Mouse (Mus musculus) limb, embryonic 11.5 days (tissue): ENCODE measurements at regions not wholly inside any gene's neighbourhood (a gene's known extent, or its start where the extent isn't known, plus 50 kb on each side); places are given as distances from the start of the nearest gene placed in this dataset.

Source experiments
- ATAC-seq: fragments of 200-750 bp; cut with Nextera tagmentation; 2 replicates; pipeline ENCODE4 v1.8.0; 2017; ENCODE audit warnings: low read depth; ENCODE audit not compliant: insufficient number of reproducible peaks, low FRiP score, low TSS enrichment
- DNase-seq: peaks from one replicate; pipeline ENCODE4 v3.0.0-alpha.2; 2015; ENCODE audit warnings: low spot score
- H3K27ac ChIP-seq: fragments of 300-500 bp; sonication (generic); replicated peaks from 2 replicates; pipeline ENCODE4 v1.5.1; 2014; ENCODE audit warnings: low read depth, mild to moderate bottlenecking, low read length
- H3K27me3 ChIP-seq: fragments of 300-500 bp; sonication (generic); 2 replicates; pipeline ENCODE4 v1.6.1; 2014; ENCODE audit warnings: mild to moderate bottlenecking, low read length, mixed read lengths; ENCODE audit not compliant: control insufficient read depth, insufficient read depth
- H3K36me3 ChIP-seq: fragments of 300-500 bp; sonication (generic); 2 replicates; pipeline ENCODE4 v1.6.1; 2014; ENCODE audit warnings: mild to moderate bottlenecking, low read length, moderate library complexity, mixed read lengths; ENCODE audit not compliant: control insufficient read depth, insufficient read depth
- H3K4me1 ChIP-seq: fragments of 300-500 bp; sonication (generic); 2 replicates; pipeline ENCODE4 v1.6.1; 2014; ENCODE audit warnings: low read length, mixed read lengths; ENCODE audit not compliant: control insufficient read depth, insufficient read depth
- H3K4me2 ChIP-seq: fragments of 300-500 bp; sonication (generic); 2 replicates; pipeline ENCODE4 v1.6.1; 2014; ENCODE audit warnings: low read depth, mild to moderate bottlenecking, moderate library complexity; ENCODE audit not compliant: severe bottlenecking
- H3K4me3 ChIP-seq: fragments of 300-500 bp; sonication (generic); 2 replicates; pipeline ENCODE4 v1.5.1; 2014; ENCODE audit warnings: low read depth, low read length
- H3K9ac ChIP-seq: fragments of 300-500 bp; sonication (generic); 2 replicates; pipeline ENCODE4 v1.6.1; 2014; ENCODE audit warnings: mild to moderate bottlenecking, low read length
- H3K9me3 ChIP-seq: fragments of 300-500 bp; sonication (generic); 2 replicates; pipeline ENCODE4 v1.6.1; 2016; ENCODE audit warnings: low read length; ENCODE audit not compliant: control insufficient read depth
- WGBS: fragments of 180-500 bp; shearing (Covaris S2); extraction: QIAGEN DNeasy Blood & Tissue Kit; methylation state at CpG from one replicate; pipeline ENCODE4 v1.1.7; 2014; 5-methylcytosine and 5-hydroxymethylcytosine counted together

DNA sequence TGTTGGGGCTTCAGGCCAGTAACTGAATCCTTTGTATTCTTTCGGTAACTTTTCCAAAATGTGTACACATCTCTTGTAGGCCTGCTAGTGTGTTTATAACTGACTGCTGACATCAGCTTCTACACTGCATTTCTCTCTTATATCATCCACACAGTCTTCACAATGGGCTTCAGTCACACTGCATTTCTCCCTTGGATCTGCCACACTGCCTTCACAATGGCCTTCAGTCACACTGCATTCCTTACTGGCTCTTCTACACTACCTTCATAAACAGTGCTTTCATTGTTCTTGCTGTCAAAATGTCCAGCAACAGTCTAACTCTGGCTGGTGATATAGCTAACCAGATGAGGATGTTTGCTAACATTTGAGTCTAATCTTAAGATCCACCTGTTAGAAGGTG is 308.5 kb downstream of the Lrriq3 start:
- no peaks in the 10 kb centered on the region for H3K9me3 ChIP-seq
- H3K36me3 ChIP-seq = no peaks in the 10 kb centered on the region
- H3K27me3 ChIP-seq = no peaks in the 10 kb centered on the region
- no peak for DNase-seq
- H3K4me1 ChIP-seq = no peaks in the 10 kb centered on the region
- H3K4me2 ChIP-seq = no peak overlapping the region
- WGBS = 87% methylated on average over 1 of the region's 1 CpGs
- no peak overlapping the region for H3K4me3 ChIP-seq
- no peak overlapping the region for H3K27ac ChIP-seq
- peak; percentile 31; the same call in 1 of the 2 replicates for ATAC-seq
- H3K9ac ChIP-seq = no peak overlapping the region

DNA sequence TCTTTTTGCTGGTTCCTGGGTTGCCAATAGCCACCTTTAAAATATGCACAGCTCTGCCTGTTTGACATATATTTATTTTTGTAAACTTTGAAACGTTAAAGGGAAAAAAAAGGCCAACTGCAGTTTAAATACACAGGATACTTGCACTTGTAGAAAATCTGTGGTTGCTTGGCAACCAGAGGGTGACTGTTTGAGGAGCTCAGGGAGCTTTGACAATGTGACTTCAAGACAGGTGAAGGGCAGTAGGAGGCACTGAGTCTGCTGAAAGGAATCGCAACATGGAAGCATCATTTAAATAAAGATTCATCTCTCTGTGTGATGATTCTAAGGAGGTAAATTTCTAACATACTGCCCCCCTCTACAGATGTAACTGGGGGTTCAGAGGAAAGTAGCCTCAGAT is 315.7 kb downstream of the Lrriq3 start:
- H3K4me2 ChIP-seq = no peak overlapping the region
- H3K9me3 ChIP-seq = no peaks in the 10 kb centered on the region
- no peaks in the 10 kb centered on the region for H3K4me1 ChIP-seq
- H3K27me3 ChIP-seq = no peaks in the 10 kb centered on the region
- no peak; the same call in 1 of the 2 replicates for ATAC-seq
- no peak for DNase-seq
- 57% methylated on average over 2 of the region's 2 CpGs for WGBS
- no peaks in the 10 kb centered on the region for H3K36me3 ChIP-seq
- H3K4me3 ChIP-seq = no peak overlapping the region
- H3K9ac ChIP-seq = no peak overlapping the region
- no peak overlapping the region for H3K27ac ChIP-seq

DNA sequence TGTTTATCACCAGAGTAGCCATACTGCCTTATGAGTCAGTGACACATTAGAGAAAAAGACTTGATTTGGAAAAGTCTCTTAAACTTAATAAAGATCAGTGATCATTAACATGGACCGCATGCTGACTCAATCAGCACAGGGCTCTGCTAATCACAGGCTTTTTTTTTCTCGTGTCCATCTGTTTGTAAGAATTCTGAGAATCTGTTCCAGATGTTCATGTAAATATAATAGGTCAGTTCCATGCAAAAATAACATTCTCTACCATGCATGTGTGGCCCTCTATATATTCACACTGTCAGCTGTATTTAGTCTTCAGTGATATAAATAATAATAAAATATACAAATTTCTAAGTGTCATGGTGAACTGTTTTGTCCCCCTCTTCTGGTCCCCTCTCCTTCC is 316.1 kb downstream of the Lrriq3 start:
- Histone ChIP-seq H3K9ac (no peak overlapping the region), H3K27ac (no peak overlapping the region), H3K9me3 (no peaks in the 10 kb centered on the region), H3K36me3 (no peaks in the 10 kb centered on the region), H3K27me3 (no peaks in the 10 kb centered on the region), H3K4me1 (no peaks in the 10 kb centered on the region), H3K4me3 (no peak overlapping the region), H3K4me2 (no peak overlapping the region)
- 19% methylated on average over 2 of the region's 2 CpGs for WGBS
- DNase-seq (no peak), ATAC-seq (peak; percentile 67; the same call in 1 of the 2 replicates)

DNA sequence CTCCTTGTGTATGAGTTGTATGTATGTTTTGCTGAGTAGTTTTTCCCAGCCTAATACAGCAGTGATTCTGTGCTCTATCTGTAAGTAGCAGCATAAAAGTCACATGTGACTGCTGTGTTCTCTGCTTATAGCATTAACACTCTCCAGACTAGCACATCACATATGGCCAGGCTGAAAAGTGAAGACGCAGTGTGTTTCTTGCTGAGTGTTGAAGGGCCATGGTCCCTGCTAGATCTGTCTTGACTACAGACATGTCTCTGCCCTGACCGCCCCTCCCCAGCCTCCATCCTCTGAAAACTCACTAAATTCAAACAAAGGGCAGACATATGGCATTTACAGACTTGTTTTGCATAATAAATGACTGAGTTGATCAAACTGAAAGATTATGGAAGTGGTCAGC is 316.6 kb downstream of the Lrriq3 start:
- no peaks in the 10 kb centered on the region for H3K36me3 ChIP-seq
- no peaks in the 10 kb centered on the region for H3K4me1 ChIP-seq
- DNase-seq = no peak
- no peak for ATAC-seq
- H3K4me3 ChIP-seq = no peak overlapping the region
- H3K9me3 ChIP-seq = no peaks in the 10 kb centered on the region
- WGBS = 53% methylated on average over 2 of the region's 2 CpGs
- H3K27me3 ChIP-seq = no peaks in the 10 kb centered on the region
- H3K27ac ChIP-seq = no peak overlapping the region
- H3K4me2 ChIP-seq = no peak overlapping the region
- no peak overlapping the region for H3K9ac ChIP-seq

DNA sequence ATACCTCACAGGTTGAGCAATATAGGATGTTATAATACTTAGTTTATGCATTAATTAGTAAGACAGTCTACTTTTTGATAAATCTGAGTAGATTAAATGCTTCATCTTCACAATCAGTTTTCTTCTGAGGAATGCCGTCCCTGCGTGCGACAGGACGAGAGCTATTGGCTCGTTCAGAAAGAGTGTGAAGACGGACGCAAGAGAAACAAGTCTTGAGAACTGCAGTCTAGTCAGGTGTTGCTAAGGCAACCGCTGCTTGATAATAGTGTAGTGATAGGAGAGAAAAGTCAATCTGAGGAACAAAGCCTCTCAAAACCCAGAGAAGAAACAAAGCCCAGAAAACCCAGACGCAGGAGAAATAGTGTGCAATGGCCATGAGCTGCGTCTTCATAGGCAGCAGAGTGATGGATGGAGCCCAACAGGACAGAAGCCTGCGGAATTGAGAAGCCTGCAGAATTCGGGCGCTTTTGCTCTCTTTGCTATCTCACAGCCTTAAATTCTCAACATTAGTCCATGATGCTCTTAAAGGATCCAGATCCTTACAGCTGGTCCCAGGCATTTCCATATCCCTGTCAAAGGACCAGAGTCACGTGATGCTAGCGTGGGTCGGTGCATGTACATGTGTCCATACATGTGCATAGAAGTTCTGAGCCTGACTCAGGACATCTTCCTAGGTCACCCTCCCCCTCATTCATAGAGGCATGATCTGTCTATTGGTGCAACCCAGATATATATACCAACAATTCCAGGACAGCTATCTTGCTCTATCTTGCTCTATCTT is 366.7 kb downstream of the Lrriq3 start:
- WGBS = 90% methylated on average over 16 of the region's 16 CpGs
- no peak overlapping the region for H3K27ac ChIP-seq
- DNase-seq (no peak), ATAC-seq (no peak)
- no peak overlapping the region for H3K4me3 ChIP-seq
- no peaks in the 10 kb centered on the region for H3K27me3 ChIP-seq
- H3K9ac ChIP-seq = no peak overlapping the region
- H3K4me2 ChIP-seq = no peak overlapping the region
- H3K9me3 ChIP-seq = no peaks in the 10 kb centered on the region
- no peaks in the 10 kb centered on the region for H3K36me3 ChIP-seq
- no peaks in the 10 kb centered on the region for H3K4me1 ChIP-seq

DNA sequence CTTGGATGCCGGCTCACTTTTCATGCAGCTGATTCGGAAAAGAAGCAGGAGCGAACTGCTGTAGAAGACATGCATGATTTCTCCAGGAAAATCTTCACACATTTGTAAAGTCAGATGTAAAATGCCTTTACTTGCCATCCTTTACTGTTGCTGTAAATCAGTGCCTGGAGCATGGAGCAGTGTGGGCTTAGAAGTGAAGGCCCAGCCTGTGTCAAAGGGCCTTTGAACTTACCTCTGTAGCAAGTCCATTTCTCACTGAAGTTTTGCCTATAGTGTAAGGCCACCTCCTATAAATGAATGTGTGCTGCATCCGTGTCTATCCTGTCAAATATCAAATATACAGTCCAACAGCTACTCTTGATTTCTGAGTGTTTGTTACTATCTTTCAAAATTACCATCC is 368.9 kb downstream of the Lrriq3 start:
- no peaks in the 10 kb centered on the region for H3K36me3 ChIP-seq
- no peak overlapping the region for H3K4me3 ChIP-seq
- H3K4me1 ChIP-seq = no peaks in the 10 kb centered on the region
- WGBS = 86% methylated on average over 4 of the region's 4 CpGs
- H3K4me2 ChIP-seq = no peak overlapping the region
- H3K27me3 ChIP-seq = no peaks in the 10 kb centered on the region
- H3K27ac ChIP-seq = no peak overlapping the region
- no peak for DNase-seq
- ATAC-seq = no peak
- no peaks in the 10 kb centered on the region for H3K9me3 ChIP-seq
- H3K9ac ChIP-seq = no peak overlapping the region

DNA sequence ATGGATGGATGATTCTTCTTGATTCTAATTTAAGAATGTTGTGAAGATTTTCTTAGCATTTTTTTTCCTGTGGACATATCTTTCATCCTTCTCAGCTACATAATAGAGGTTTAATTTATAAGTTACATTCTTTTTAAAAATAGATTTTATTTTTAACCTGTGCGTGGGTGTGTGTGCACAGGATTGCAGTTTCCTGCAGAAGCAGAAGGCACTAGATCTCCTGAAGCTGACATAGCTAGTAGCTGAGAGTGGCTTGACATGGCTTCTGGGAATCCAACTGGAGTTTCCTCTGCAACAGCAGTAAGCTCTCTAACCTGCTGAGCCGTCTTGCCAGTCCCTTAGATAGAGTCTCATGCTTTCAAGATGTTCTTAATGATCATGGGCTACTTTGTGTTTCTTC is 377.5 kb downstream of the Lrriq3 start:
- Histone ChIP-seq H3K9me3 (no peaks in the 10 kb centered on the region), H3K4me1 (no peaks in the 10 kb centered on the region), H3K9ac (no peak overlapping the region), H3K36me3 (no peaks in the 10 kb centered on the region), H3K4me3 (no peak overlapping the region), H3K4me2 (no peak overlapping the region), H3K27me3 (no peaks in the 10 kb centered on the region), H3K27ac (no peak overlapping the region)
- no peak for DNase-seq
- 75% methylated on average over 2 of the region's 2 CpGs for WGBS
- no peak for ATAC-seq

DNA sequence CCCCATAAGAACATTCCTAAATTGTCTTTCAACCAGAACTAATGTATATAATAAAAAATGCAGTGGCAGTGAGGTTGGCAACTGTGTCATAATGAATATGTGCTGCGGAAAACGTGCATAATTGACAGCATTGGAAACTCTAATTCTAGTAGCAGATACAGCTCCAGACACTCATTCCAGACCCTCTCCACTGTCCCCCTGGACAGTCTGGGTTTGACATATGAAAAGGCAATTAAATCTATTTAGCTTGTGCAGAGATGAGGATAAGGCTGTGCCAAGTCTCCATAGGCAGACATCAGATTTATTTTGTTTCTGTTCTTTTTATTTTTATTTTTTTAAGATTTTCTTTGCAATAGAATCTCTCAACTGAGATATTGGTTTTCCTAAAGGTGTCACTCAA is 392.3 kb downstream of the Lrriq3 start:
- no peak overlapping the region for H3K27ac ChIP-seq
- no peaks in the 10 kb centered on the region for H3K36me3 ChIP-seq
- no peaks in the 10 kb centered on the region for H3K9me3 ChIP-seq
- no peak overlapping the region for H3K9ac ChIP-seq
- H3K4me1 ChIP-seq = no peaks in the 10 kb centered on the region
- no peaks in the 10 kb centered on the region for H3K27me3 ChIP-seq
- no peak overlapping the region for H3K4me3 ChIP-seq
- no peak overlapping the region for H3K4me2 ChIP-seq
- no peak for ATAC-seq
- 82% methylated on average over 2 of the region's 2 CpGs for WGBS
- no peak for DNase-seq
